Mouse (Mus musculus) left cerebral cortex, adult 8-10 months (tissue): Measurements from ENCODE around the gene Dlgap4. TPM values are rescaled to one million over a fixed set of nuclear protein-coding genes. Genes with fewer than 3 reads are reported as not detected.
A peak's percentile ranks its signal among the peaks of the same experiment; 100 is the strongest.

ENCODE experiments used
- DNase-seq, 2 experiments: peaks; one replicate each; pipeline ENCODE4 v3.0.0; 2022; ENCODE audit warnings: low spot score in 2 of 2
- total RNA-seq, 4 experiments: library from RNA; stranded (reverse); gene quantifications; 2 replicates each; pipeline ENCODE4 v1.2.4; 2022

The Dlgap4 gene
- total RNA-seq, 4 experiments from 2014 or later = 201 to 218 (median 204) TPM

DNA sequence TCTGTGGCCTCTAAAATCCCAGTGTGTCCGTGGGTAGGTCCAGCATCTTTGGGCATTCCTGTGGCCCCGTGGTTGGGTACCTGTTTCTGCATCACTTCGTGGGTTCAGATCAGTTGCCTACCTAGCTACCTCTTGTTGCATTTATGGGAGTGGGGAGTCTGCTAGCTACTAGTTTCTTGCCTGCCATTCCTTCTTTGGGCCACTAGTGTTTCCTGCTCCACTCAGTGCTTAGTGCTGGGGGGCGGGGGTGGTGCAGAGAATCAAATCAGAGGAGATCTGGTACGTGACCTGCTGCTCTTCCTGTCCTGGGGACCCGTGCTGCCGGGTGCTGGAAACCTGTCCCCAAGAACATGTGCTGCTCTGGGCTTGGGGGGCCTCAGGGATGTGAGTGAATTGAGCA is 3.0 kb downstream of the Dlgap4 start:
- no peak for DNase-seq

DNA sequence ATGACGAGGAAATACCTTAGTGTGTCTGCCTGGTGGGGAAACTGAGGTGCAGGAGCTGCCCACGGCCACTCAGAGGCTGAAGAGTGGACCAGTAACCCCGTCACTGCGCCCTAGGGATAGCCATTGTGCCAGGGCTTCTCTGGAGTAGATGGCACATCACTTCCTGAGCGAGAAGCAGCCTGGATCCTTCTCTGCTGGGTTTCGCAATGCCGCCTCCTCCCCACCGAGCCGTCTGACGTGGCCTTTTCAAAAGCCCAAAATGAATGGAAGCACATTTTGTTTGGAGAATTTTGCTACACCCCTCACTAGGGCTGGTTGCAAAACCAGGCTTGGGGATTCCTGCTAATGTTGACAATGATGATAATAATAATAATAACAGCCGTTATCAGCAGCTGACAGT is 4.0 kb downstream of the Dlgap4 start:
- DNase-seq = no peak

DNA sequence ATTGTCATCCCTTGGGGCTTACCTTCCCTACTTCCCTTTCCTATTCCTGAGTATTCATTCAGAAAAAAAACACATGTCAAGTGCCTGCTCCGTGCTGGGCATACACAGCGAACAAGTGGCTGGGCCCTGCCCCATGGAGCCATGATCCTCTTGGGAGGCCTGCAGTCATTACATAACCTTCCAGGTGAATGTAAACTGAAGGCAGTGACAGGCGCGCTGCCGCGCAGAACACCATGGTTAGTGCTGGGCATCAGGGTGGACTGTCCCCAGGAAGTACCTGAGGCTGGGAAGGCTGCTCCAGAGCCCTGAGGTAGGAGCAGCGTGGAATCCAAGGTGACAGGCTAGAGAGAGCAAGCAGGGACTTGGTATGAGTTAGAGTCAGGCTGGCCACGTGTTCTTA is 7.4 kb downstream of the Dlgap4 start:
- no peak for DNase-seq

DNA sequence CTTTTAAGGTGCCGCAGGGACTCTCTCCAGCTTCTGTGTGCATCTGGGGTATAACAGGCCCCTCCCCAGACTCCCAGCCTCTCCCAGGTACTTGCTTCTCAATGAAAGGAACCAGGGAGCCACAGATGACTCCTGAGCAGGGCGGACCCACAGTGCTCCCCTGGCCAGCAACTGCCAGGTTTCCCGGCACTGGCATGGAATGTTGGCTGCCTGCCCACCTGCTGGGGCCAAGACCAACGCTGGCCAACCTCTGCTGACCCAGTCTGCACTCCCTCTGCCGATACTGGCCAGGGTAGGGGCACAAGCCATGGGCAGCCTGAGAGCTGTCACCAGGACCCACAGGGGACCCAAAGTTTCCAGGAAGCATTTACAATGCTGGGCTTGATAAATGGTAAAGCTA is 7.9 kb downstream of the Dlgap4 start:
- DNase-seq = no peak

DNA sequence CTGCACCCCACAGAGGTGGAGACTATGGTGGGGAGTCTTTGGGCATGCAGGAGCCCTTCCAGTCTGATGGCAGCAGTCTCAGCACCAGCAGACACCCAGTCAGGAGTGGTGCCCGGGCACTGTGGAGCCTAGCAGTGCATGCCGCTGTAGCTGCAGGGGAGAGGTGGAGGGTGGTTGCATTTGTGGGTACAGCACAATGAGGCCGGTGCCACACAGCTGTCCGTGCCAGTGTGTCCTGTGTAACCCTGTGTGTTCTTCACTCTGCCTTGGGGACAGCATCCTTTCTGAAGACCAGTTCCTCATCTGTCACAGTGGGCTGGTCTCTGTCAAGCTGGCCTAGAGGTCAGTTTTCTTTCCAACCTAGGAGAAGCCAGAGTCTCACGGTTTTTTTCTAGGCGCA is 8.7 kb downstream of the Dlgap4 start:
- DNase-seq = no peak

DNA sequence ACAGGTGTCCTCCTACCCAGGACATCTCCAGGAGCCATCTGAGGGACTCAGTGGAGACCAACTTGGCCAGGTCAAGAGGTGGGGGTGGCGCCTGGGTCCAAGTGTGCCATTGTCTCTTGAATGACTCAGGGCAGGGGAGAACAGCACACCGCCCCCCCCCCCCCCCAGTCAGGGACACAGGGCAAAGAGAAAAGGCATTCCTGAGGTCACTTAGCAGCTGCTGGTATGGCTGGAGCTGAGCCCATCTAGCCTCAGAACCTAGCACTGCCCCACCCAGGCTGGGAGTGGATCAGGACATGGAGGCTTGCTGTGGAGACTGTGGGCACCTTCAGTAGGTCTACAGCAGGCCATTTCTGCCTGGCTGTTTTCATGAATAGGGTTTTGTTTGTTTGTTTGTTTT is 9.7 kb downstream of the Dlgap4 start:
- no peak for DNase-seq

DNA sequence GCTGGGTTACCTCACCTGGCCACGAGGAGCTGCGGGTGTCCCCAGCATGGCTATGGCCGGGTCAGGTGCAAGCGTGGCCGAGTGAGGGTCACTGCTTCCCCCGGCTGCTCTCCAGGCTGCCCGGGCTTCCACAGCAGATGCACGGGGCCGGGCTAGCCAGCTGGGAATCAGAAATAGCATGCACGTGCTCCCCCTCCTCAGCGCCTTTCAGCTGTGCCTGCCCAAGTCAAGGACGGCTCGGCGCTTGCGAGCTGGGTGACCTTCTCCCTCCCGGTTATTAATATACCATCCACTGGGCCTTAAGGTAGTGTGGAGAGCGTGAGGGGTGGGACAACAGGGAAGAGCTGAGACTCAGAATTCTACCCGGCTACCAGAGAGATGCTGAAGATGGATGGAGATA is 11.8 kb downstream of the Dlgap4 start:
- DNase-seq = no peak

DNA sequence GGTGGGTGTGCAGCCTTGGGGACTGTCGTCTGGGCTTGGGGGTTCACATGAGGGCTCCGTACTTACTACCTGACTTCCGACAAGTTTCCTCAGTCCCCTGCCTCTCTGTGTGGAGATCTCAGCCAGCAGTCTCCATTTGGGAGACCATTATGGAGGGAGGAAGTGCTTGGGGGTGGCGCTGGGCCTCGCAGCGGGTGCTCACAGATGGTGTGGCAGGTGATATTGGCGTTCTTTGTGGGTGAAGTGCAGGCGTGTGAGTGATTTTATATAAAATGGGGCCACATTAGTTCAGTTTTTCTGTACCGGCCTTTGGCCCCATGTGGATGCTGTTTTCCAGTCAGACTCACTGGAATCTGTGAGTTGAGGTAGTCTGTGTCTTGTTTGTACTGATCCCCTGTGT is 12.6 kb downstream of the Dlgap4 start:
- DNase-seq = no peak

DNA sequence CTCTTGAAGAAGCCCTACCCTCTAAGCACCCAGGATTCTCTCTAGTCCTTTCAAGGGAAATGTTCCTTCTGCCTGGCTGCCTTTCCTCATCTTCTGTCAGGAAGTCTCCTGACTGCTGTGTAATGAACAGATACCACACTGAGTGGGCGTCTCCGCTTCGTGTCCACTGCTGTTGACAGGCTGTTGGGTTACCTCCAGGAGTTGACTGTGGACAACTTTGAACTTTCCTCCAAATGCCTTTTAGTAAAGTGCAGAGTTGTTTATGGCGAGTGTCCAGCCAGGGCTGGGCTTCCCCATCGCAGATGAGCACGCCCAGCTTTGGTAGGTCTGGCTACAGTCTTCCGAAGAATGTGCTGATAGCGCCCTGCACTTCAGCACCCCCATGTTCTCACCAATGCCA is 13.0 kb downstream of the Dlgap4 start:
- no peak for DNase-seq

DNA sequence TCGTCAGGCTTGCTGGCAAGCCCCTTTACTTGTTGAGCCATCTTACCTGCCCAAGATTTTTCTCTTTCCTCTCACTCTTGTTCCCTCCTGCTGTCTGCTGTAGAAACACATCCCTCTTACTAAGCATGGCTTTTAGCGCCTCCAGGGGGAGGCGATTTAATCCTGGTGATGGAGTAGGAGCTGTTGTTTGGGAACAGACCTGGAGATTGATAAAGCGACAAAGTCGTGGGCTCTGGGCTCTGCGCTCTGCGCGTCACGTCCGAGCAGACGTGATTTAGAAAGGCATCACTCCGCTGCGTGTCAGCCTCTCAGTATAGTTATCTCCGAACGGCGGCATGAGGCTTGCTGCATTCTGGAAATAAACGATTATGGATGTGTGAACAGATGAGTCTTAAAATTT is 14.4 kb downstream of the Dlgap4 start:
- DNase-seq = no peak

DNA sequence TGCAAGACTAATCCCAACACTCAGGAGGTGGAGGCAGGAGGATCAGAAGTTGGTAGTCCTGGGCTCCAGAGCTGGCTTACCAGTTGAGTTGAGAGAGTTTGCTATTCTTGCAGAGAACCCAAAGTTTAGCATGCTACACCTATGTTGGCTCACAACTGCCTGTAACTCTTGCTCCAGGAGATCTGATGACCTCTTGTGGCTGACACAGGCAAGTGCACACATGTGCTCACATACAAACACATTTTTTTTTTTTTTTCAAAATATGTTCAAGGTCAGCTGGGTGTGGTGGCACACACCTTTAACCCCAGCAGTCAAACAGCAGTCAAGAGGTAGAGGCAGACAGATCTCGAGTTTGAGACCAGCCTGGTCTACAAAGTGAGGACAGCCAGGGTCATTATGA is 16.8 kb downstream of the Dlgap4 start:
- no peak for DNase-seq

DNA sequence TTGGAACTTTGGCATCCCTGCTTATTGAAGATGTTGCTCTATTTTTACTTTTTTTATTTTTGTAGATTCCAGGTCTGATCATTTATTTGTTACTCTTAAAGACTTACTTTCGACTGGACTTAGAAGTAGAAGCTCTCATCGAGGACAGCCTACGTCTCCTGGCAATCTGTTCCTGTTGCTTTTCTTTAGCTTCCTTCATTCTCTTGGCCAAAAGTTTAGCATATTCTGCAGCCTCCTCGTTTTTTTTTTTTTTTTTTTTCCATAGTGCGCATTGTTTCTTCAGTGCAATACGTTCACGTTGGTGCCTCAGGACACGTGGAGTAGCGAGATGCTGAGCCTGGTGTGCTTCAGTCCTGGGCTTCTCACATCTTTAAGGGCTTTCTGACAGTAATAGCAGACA is 19.2 kb downstream of the Dlgap4 start:
- DNase-seq = no peak

DNA sequence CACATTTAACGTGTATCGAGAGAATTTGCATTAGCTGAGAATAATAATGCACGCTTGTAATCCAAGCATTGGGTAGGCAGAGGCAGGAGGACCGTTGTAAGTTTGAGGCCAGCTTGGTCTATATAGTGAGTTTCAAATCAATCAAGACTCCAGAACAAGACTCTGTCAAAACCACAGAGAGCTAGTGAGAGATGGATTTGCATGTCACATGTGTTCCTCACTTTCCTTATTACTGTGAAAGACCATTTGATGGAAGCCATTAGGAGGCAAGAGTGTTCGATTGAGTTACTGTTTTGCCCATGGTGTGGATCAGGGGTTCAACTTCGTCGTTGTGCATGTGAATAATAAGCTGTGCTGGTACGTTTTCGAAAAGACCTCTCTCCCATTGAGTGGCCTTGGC is 21.6 kb downstream of the Dlgap4 start:
- DNase-seq = no peak

DNA sequence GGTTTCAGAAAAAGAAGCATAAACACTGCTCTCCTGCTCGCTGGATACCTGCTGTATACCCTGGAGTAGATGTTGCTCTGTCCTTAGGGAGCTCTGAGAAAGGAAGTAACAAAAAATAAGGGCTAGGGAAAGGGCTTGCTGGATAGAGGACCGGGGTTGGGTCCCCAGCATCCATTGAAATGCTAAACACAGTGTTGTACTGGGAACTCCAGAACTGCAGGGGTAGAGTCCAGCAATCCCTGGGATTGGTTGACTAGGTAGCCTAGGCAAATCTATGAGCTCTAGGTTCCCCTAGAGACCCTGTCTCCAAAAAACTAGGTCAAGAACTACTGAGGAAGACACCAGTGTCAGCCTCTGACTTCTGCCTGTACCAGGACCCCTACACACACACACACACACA is 27.6 kb downstream of the Dlgap4 start:
- no peak for DNase-seq

DNA sequence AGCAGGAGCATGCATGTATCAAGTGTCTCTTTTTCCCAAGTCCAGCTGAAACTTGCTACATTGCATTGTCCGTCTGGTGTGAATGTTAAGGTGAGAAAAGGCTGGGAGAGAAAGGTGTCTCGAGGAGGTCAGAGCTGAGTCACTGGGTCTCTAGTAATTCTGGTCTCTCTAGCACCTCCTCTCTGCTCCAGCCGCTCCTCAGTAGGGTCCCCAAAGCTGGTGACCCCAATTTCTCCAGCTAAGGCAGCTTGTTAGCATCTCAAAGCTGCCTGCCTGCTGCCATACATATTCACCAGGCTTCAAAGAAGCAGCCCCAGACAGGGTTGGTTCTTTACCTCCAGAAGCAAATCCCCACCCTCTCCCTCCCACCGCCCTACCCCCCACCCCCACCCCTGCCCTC is 29.4 kb downstream of the Dlgap4 start:
- no peak for DNase-seq

DNA sequence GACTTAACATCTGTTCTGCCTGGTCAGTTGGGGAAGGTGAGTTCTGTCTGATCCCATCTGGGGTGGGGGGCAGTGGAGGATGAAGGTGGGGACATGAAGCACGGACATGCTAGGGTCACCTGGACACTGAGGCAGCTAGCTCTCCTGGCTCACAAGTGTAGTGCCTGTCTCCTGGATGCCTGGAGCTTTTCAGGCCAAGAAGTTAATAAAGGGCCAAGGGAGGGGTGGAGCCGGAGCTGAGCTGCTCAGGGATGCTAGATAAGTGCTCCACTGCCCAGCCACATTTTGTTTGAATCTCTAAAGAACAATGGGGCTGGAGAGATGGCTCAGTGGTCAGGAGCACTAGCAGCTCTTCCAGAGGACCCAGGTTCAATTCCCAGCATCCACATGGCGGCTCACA is 29.9 kb downstream of the Dlgap4 start:
- DNase-seq = no peak

DNA sequence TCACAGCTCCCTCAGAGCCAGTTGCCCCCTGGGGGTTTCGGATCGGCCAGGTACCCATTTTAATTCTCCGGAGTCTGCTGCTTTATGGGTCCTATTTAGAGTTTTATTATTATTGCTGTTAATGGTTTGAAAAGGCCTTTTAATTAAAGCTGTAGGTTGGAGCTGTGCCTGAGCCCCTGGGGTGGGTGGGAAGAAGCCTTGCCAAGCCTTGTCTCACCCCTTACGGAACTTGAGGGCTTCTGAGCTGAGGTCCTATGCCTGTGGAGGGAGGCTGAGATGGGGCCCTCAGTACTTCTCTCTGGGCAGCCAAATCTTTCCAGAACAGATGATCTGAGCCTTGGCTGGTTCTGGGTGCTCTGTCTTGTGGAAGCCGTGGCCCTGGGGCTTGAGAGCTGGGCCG is 31.6 kb downstream of the Dlgap4 start:
- DNase-seq = no peak

DNA sequence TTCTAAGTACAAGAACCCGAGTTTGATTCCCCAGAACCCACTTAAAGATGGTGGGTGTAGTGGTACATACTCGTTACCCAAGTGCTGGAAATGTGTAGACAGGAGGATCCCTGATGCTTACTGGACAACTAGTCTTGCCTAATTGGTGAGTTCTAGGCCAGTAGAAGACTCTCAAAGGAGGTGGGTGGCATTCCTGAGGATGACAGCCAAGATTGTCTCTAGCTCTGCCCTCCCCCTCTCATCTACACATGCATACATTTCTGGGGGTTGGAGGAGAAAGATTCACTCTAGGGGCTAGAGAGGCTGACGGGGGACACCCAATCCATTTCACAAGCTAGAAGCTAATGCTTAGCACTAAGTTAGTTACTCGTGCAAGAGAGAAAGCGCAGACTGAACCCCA is 33.4 kb downstream of the Dlgap4 start:
- DNase-seq = no peak

DNA sequence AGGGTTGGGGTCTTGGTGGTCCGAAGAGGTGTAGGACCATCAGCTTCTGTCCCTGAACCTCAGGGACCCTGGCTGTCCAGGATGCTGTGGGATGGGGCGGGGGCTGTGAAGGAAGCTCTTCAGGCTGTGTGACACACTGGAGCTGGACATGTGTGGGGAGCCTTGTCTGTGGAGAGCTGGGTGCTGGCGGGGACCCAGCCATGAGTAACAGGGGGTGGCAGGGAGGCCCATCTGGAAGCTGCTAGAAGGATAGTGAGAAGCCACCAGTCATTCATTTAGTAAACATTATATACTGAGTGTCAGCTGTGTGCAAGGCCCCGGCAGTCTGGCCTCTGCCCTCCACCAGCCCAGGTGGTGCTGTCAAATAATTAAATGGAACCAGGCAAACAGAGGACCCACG is 34.5 kb downstream of the Dlgap4 start:
- peak in 1 of 2 experiments; percentile 78 for DNase-seq

DNA sequence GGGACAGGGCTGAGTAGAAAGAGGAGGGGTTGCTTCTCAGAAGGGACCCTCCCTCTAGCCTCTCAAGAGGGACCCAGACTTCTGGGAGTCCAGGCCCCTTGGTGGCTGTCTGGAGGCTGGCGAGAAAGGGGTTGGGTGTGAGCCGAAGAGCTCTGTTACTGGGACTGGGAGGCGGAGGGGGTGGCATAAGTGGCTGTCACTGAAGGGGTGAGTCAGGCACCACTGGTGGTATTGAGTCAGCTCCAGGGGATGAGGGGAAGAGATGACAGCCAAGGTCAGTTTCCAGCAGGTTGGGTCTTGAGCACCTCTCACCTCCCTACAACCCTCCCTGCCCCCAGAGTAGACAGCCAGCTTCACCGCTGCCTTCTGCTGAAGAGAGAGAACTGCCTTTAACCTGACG is 35.9 kb downstream of the Dlgap4 start:
- DNase-seq = no peak

DNA sequence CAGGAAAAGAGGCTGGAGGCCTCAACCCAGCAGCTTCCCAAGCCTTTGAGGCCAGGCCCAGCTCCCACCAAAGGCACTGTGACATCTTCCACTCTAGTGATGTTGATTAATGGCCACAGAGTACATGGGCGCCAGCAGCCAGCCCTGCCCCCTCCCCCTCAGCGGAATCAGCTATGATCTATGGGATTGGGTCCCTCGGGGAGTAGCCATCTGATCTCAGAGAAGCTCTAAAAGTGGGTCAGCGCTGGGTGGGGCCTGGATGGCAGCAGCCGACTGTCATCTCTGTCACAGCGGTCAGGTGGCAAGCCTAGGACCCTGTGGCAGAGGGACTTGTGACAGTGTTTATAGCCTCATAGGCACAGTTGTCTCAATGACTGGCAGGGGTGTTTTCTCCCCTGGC is 37.5 kb downstream of the Dlgap4 start:
- no peak for DNase-seq

DNA sequence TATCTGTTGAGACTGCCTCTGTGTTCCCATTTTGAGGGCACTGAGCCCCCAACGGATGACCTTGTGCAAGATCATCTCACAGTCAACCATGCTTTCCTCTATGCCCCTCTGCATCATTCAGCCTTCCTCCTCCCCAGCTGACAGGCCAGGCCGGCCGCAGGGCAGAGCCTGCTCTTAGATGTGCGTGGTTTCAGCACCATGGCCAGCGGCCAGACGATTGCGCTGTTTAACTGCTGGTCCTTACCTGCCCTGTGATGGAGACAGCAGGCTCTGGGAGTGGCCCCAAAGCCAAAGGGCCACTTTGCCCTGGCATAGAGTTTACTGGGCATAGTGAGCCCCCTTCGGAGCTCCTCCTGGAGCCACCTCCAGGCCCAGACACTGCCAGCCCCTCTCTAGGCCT is 39.3 kb downstream of the Dlgap4 start:
- DNase-seq = no peak

DNA sequence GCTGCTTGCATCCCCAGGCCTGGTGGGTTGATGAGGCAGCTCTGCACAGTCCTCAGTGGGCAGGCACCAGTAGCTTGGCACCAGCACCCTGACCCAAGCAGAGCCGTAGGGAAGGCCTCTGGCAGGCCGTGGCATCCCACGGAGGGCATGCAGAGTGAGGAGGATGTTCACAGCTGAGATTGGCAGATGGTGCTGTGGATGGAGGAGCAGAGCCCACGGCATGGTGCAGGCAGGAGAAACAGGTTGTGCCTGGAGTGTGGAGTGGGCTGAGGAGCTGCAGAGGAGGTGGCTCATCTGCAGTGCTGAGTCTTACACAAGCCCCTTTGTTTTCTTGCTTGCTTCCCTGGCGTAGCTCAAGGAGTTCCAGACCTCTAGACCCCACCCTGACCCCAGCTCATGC is 40.6 kb downstream of the Dlgap4 start:
- peak in 1 of 2 experiments; percentile 78 for DNase-seq

DNA sequence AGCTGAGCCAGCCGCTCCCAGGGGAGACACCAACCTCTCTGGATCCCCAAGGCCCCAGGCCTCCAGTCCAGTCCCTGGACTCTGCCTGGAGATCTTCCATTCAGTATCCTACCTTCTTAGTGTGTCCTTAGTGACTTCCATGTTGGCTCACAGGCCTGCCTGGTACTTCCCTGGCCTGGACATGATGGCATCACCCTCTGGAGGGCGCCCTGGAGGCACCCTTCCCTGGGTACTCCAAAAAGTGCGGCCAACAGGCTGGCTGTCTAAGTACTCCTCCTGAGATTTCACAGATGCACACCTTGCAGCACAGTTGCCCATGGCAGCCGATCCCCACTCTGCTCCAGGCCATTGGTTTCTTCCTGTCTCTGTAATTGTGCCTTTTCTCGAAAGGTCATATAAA is 42.1 kb downstream of the Dlgap4 start:
- no peak for DNase-seq

DNA sequence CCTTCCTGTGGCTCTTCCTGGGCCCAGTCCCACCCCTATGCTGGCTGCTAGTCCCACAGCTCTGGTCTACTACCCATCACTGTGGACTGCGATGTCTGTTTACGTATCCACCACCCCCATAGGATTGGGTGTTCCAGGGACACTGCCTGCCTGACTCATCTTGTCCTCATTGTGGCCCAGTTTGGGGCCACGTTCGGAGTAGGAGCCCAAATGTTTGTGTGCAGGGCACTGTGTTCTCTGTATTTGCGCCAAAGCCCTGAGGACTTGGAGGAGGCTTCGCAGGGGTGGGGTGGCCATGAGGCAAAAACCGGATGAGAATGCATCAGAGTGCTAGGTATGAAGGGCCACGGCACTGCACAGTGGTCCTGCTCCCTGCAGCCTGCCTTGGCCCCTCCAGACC is 44.0 kb downstream of the Dlgap4 start:
- DNase-seq = no peak
